Mouse (Mus musculus) right cerebral cortex, postnatal 10 days (tissue): ENCODE measurements around the gene Tmem247.

Experiments used
- DNase-seq, 2 experiments: peaks; one replicate each; pipeline ENCODE4 v3.0.0; 2021; ENCODE audit warnings: low spot score in 2 of 2

Gene Tmem247

GRCm38 (mm10) chr17:86913003-86913607 lies 4.0 kb upstream of the Tmem247 start:
- no peak for DNase-seq

DNA sequence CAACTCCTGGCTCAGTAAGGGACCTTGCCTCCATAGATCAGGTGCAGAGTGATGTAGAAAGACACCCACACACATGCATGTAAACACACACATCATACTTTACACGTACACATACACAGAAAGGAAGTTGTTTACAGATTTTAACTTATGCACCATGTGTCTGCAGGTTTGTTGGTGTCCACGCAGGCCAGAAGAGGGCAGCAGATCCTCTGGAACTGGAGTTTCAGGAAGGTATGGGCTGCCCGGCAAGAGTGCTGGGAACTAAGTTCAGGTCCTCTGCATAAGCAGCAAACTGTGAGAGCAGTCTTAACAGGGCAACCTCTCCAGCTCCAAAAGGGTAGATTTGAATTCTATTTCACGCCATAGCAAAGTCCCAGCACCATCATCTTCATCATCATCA lies 1.6 kb upstream of the Tmem247 start:
- no peak for DNase-seq

GRCm38 (mm10) chr17:86918786-86919185 lies 1.6 kb downstream of the Tmem247 start:
- no peak for DNase-seq

DNA sequence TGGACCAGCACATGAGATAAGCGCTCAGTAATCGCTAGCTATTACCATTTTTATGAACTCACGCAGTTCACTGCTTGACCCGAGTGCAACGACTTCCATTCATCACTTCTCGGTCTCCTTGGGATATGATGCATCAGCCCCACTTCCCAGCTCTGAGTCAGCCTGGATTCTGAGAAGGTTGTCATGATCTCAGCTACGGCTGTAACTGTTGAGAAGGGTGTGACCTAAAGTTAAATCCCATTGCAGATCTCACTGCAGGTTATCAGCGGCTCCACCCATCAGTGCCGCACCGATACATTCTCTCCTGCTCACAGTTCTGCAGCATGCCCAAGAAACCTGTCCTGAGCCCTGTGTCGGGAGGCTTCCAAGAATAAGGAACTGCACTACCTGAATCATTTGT lies 2.6 kb downstream of the Tmem247 start:
- no peak for DNase-seq

GRCm38 (mm10) chr17:86924679-86925078 lies 7.5 kb downstream of the Tmem247 start:
- no peak for DNase-seq

GRCm38 (mm10) chr17:86926836-86927235 lies 9.7 kb downstream of the Tmem247 start:
- no peak for DNase-seq

- no peak for DNase-seq
Measured at GRCm38 (mm10) chr17:86929355-86929754, 12.2 kb downstream of the Tmem247 start.

DNA sequence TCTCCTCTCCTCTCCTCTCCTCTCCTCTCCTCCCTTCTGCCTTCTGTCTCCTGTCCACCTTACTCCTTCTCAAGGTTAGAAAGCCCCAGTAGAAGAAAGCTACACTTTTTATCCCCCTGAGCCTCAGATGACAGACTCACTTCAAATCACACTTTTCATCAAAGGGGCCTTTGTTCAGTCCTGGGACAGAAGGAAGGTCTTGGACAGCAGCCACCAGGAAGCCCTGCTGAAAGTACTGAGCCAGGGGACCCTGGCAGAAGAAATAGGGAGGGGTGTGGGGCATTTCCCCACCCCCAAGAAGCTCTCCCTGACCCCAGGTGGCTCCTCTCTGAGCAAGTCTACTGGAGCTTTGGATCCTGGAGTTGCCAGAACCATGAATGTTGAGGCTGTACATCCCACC lies 12.8 kb downstream of the Tmem247 start:
- DNase-seq: peak in 1 of 2 experiments; percentile 51

DNA sequence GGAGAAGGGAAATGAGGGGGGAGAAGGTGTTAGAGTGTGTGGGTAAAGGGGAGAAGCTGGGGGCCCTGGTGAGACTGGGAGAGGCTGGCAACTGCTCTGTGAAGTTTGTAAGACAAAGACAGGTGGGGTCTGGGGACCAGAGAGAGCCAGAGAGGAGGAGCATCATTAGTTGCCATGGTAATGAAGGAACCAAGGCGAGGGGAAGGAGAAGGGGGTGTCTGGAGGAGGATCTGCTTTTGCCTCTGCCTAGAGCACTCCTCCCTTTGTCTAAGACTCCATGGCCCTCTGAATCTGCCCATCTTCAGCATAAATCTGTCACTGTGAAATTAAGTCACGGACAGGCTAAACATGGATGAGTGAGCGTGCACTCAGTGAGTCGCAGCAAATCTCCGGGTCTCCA lies 15.7 kb downstream of the Tmem247 start:
- peak in 1 of 2 experiments; percentile 46 for DNase-seq

DNA sequence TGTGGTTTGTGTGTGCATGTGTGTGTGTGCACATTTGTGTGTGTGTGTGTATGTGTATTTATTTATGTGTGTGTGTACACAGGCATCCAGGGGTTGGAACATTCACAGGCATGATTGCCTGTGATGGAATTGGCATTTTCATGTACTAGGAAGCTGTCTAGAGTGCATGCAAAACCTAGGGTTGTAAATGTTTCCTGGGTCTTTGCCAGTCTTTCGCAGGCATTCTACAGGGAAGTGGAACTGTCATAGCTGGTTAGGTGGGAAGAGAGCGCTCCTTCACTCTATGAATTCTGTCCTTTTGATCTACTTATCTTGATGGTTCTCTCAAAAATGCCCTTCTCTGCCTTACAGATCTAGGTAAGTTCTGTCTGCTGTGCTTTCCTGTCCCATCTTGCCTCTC lies 19.9 kb downstream of the Tmem247 start:
- no peak for DNase-seq

DNA sequence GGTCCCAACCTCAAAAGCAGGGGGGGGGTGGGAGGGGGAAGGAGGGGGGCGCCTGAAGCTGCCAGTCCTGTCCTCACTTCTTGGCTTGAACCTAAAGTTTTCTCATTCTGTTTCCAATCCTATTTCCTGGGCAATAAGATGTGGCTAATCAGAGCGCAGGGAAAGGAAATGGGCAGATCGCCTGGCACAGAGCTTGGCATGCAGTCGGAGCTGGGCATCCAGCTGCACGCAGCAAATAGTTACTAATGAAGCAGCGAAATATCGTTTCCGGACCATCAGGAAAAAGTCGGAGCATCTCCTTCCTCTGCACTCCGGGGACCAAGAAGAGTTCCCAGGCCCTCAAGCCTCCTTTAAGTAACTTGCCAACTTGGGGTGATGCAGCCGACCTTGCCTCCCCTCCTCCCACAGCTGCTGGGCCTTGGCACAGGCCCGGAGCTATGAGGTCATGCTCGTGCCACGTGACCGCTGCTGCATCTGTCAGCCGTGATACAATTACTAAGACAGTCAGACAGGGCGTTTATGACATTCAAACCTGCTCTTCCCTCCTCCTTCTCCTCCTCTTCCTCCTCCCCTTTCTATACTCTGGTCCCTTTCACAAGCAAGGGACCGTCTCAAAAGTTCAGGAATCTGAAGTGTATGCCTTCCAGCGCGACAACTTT lies 20.5 kb downstream of the Tmem247 start:
- DNase-seq: peak; percentile 79 to 84

GRCm38 (mm10) chr17:86938683-86939082 lies 21.5 kb downstream of the Tmem247 start:
- DNase-seq: no peak

DNA sequence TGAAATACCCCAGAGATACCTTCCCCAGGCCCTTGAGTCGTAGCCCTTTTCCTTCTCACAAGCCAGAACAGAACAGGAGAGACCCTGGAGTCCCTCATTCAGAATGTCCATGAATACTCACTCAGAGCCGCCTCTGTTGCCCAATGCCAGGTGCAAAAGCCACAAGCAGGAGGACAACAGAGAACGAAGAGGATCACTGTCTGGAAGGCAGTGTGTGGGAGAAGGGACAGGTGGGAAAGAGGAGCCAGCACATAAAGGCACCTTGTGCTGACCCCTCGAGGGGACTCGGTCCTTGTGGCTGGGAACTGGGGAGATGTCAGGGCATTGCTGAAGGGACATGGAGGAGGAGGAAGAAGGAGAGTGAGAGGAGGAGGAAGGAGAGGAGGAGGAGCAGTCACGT lies 25.0 kb downstream of the Tmem247 start:
- DNase-seq: no peak

DNA sequence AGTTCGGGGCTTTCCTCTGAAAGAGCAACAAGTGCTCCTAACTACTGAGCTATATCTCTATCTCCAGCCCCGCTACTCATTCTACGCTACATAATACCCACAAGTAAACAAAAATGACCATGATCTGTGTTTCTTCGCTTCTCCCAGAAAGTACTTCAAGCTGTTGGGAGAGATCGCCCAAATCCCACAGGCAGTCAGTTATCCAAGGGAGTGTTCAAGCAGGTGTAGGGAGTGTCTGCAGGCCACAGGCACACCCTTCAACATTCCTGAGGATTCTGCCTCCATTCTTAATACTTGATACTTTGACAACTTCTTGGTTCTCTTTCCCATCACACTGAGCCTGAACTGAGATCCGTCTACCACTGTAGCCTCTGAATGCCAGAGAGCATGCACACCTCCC lies 26.0 kb downstream of the Tmem247 start:
- DNase-seq: no peak

DNA sequence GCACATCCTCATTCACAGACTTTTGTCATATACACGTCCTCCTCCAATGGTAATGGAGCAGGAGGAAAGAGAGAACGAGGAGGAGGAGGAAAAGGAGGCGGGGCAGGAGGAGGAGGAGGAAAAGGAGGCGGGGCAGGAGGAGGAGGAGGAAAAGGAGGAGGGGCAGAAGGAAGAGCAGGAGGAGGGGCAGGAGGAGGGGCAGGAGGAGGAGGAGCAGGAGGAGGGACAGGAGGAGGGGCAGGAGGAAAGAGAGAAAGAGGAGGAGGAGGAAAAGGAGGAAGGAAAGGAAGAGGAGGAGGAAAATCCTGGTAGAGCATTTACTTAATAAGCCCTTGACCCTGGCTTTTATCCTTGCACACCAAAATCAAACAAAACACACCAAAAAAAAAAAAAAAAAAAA lies 28.9 kb downstream of the Tmem247 start:
- DNase-seq: no peak

- DNase-seq: peak; percentile 80 to 83
Measured at GRCm38 (mm10) chr17:86947840-86948796, 31.0 kb downstream of the Tmem247 start, which contains the start of gene Atp6v1e2. Gene Atp6v1e2, minus strand, starts transcription at chr17:86947897.

DNA sequence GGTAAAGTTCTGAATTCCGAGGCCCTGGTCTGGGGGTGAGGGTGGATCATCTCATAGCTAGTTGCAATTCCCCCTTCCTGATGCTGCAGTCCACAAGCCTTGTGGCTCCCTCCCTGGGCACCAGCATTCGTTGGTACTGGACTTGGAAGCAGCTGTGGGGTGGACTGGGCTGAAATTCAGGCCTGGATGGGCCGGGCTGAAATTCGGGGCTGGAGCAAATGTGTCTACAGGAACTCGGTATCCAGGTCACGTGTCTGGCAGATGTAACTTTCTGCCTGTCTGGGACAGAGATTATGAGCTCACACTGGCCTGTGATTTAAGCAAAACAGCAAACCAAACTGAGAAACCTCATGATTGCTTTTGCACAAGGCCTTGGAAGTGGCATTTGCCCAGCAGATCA lies 31.7 kb downstream of the Tmem247 start:
- peak; percentile 55 to 57 for DNase-seq

DNA sequence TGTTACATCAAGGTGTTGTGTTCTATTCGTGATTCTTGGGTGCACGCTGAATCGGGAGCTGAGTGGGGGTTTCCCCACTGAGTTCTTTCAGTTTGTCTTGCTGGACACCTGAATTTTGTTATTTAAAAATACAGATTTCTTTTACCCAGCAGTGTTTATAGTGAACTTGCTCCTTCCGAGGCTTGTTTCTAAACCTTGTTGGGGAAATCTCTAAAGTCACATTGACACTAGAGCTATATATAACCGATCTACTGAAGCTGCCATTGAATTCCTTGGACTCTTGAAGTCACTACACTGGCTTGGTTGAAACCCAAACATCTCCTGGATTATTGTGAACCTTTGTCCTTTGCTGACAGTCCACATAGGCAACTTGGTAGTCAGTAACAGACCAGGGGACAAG lies 40.1 kb downstream of the Tmem247 start:
- no peak for DNase-seq

GRCm38 (mm10) chr17:86957968-86958367 lies 40.8 kb downstream of the Tmem247 start:
- no peak for DNase-seq

DNA sequence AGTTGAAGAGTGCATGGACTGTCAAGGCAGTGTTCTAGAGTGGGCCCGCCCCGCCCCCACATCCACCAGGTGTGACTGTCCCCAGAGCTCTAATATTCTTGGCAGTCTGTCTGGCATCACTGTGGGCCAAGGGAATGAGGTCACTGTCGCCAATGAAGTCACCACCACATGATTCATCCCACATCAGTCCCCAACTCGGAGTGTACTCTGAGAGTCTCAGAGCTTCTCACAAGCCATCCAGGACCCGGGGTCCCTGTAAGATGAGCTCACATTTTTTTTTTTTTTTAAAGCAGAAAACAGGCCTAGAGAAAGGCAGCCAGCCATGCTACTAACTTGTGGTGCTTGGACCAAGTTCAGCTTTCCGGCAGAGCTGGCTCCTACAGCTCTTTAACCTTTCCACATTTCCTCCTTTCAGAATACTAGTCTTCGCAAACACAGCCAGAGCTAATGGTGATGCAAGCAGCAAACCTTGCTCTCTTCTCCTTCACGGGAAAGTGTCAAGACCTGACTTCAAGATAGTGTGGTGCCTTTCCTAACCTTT lies 44.2 kb downstream of the Tmem247 start:
- no peak for DNase-seq

GRCm38 (mm10) chr17:86962297-86962893 lies 45.2 kb downstream of the Tmem247 start:
- DNase-seq: peak; percentile 90 to 91
